Mouse (Mus musculus) liver, embryonic 16.5 days (tissue): ENCODE measurements around the gene Gm49325. TPM values are rescaled to one million over a fixed set of nuclear protein-coding genes. Genes with fewer than 3 reads are reported as not detected.
"Not testable (repeated sequence)": the region's sequence is repeated elsewhere in the genome, so short reads cannot be mapped to it uniquely, and the experiment has no call there.

Experiments
- ATAC-seq: fragments of 200-750 bp; cut with Nextera tagmentation; 2 replicates; pipeline ENCODE4 v1.8.0; 2017; ENCODE audit warnings: low read depth, mild to moderate bottlenecking, moderate number of reproducible peaks, moderate library complexity
- H3K27ac ChIP-seq: fragments of 300-500 bp; sonication (generic); 2 replicates; pipeline ENCODE4 v1.5.1; 2014; ENCODE audit warnings: mild to moderate bottlenecking, low read length
- H3K27me3 ChIP-seq: fragments of 300-500 bp; sonication (generic); 2 replicates; pipeline ENCODE4 v1.6.1; 2014; ENCODE audit warnings: low read depth, low read length, mixed read lengths; ENCODE audit not compliant: control insufficient read depth, insufficient read depth
- H3K36me3 ChIP-seq: fragments of 300-500 bp; sonication (generic); 2 replicates; pipeline ENCODE4 v1.6.1; 2014; ENCODE audit warnings: mild to moderate bottlenecking; ENCODE audit not compliant: control insufficient read depth, insufficient read depth
- H3K4me1 ChIP-seq: fragments of 300-500 bp; sonication (generic); 2 replicates; pipeline ENCODE4 v1.6.1; 2014; ENCODE audit warnings: low read depth, low read length, mixed read lengths; ENCODE audit not compliant: control insufficient read depth
- H3K4me2 ChIP-seq: fragments of 300-500 bp; sonication (generic); 2 replicates; pipeline ENCODE4 v1.6.1; 2014; ENCODE audit warnings: low read depth, low read length, mixed read lengths
- H3K4me3 ChIP-seq: fragments of 300-500 bp; sonication (generic); 2 replicates; pipeline ENCODE4 v1.5.1; 2014; ENCODE audit warnings: low read depth, mild to moderate bottlenecking, low read length
- H3K9ac ChIP-seq: fragments of 300-500 bp; sonication (generic); 2 replicates; pipeline ENCODE4 v1.6.1; 2014; ENCODE audit warnings: low read depth, low read length
- H3K9me3 ChIP-seq: fragments of 300-500 bp; sonication (generic); replicated peaks from 2 replicates; pipeline ENCODE4 v1.6.1; 2016; ENCODE audit warnings: low read length; ENCODE audit not compliant: control insufficient read depth
- WGBS: fragments of 180-500 bp; shearing (Covaris S2); extraction: QIAGEN DNeasy Blood & Tissue Kit; methylation state at CpG from one replicate; pipeline ENCODE4 v1.1.7; 2014; ENCODE audit not compliant: insufficient replicate concordance; 5-methylcytosine and 5-hydroxymethylcytosine counted together
- polyA plus RNA-seq: library from polyadenylated mRNA; unstranded; fragments of >200 nt; fragmentation: Nextera tagmentation; extraction: Ambion mirVana; gene quantifications from 2 replicates; pipeline ENCODE4 v1.2.1, GENCODE M21; 2015

The Gm49325 gene
- polyA plus RNA-seq, 1 experiment from 2014 or later, result not detected

- no peak overlapping the region for H3K4me3 ChIP-seq
- no peak overlapping the region for H3K27ac ChIP-seq
- peaks cover 3% of the 10 kb centered on the region; the same call in 1 of the 2 replicates for H3K4me1 ChIP-seq
- H3K36me3 ChIP-seq, result no peaks in the 10 kb centered on the region
- peak; percentile 86 for ATAC-seq
- 6% methylated on average over 4 of the region's 4 CpGs for WGBS
- H3K4me2 ChIP-seq, result no peak overlapping the region
- H3K9ac ChIP-seq, result no peak overlapping the region
- peaks cover 9% of the 10 kb centered on the region for H3K27me3 ChIP-seq
- no peaks in the 10 kb centered on the region for H3K9me3 ChIP-seq
These were observed 65.5 kb downstream of the Gm49325 start for GRCm38 (mm10) chr10:77671519-77671918.

GRCm38 (mm10) chr10:77673765-77674164, 67.8 kb downstream of the Gm49325 start:
- Histone ChIP-seq H3K4me3 (no peak overlapping the region), H3K4me1 (peaks cover 3% of the 10 kb centered on the region; the same call in 1 of the 2 replicates), H3K4me2 (no peak overlapping the region), H3K27ac (no peak overlapping the region), H3K9ac (no peak overlapping the region), H3K36me3 (no peaks in the 10 kb centered on the region), H3K27me3 (peaks cover 31% of the 10 kb centered on the region), H3K9me3 (no peaks in the 10 kb centered on the region)
- 54% methylated on average over 13 of the region's 13 CpGs for WGBS
- no peak for ATAC-seq

GRCm38 (mm10) chr10:77677562-77677961, 71.6 kb downstream of the Gm49325 start:
- Histone ChIP-seq H3K4me2 (no peak overlapping the region), H3K27me3 (peaks cover 42% of the 10 kb centered on the region), H3K36me3 (no peaks in the 10 kb centered on the region), H3K4me1 (no peaks in the 10 kb centered on the region), H3K9me3 (no peaks in the 10 kb centered on the region), H3K27ac (no peak overlapping the region), H3K9ac (no peak overlapping the region), H3K4me3 (no peak overlapping the region)
- 2% methylated on average over 35 of the region's 35 CpGs for WGBS
- no peak for ATAC-seq

GRCm38 (mm10) chr10:77682994-77683393, 77.0 kb downstream of the Gm49325 start:
- H3K27ac ChIP-seq, result no peak overlapping the region
- no peak overlapping the region for H3K4me2 ChIP-seq
- peaks cover 53% of the 10 kb centered on the region for H3K27me3 ChIP-seq
- WGBS, result 57% methylated on average over 7 of the region's 7 CpGs
- no peaks in the 10 kb centered on the region for H3K9me3 ChIP-seq
- H3K9ac ChIP-seq, result no peak overlapping the region
- H3K36me3 ChIP-seq, result no peaks in the 10 kb centered on the region
- H3K4me1 ChIP-seq, result no peaks in the 10 kb centered on the region
- H3K4me3 ChIP-seq, result no peak overlapping the region
- no peak for ATAC-seq

GRCm38 (mm10) chr10:77684181-77684580, 78.2 kb downstream of the Gm49325 start:
- H3K9ac ChIP-seq, result no peak overlapping the region
- no peaks in the 10 kb centered on the region for H3K9me3 ChIP-seq
- ATAC-seq, result no peak
- no peaks in the 10 kb centered on the region for H3K4me1 ChIP-seq
- H3K4me2 ChIP-seq, result no peak overlapping the region
- no peak overlapping the region for H3K4me3 ChIP-seq
- 31% methylated on average over 8 of the region's 8 CpGs for WGBS
- peaks cover 48% of the 10 kb centered on the region for H3K27me3 ChIP-seq
- H3K36me3 ChIP-seq, result no peaks in the 10 kb centered on the region
- no peak overlapping the region for H3K27ac ChIP-seq

- no peak for ATAC-seq
- no peaks in the 10 kb centered on the region for H3K9me3 ChIP-seq
- H3K4me1 ChIP-seq, result no peaks in the 10 kb centered on the region
- H3K4me3 ChIP-seq, result no peak within 1 kb of the TSS
- no peak within 1 kb of the TSS for H3K9ac ChIP-seq
- H3K4me2 ChIP-seq, result no peak within 1 kb of the TSS
- peaks cover 42% of the 10 kb centered on the region for H3K27me3 ChIP-seq
- H3K36me3 ChIP-seq, result no peaks in the 10 kb centered on the region
- no peak within 1 kb of the TSS for H3K27ac ChIP-seq
- 5% methylated on average over 22 of the region's 22 CpGs for WGBS
These were observed 80.1 kb downstream of the Gm49325 start, which contains the start of gene Tspear for GRCm38 (mm10) chr10:77685895-77686664. TSS of gene Tspear (plus strand) at chr10:77686569.

- Histone ChIP-seq H3K9me3 (no peaks in the 10 kb centered on the region), H3K27ac (no peak overlapping the region), H3K4me2 (no peak overlapping the region), H3K36me3 (no peaks in the 10 kb centered on the region), H3K27me3 (peaks cover 42% of the 10 kb centered on the region), H3K9ac (no peak overlapping the region), H3K4me1 (no peaks in the 10 kb centered on the region), H3K4me3 (no peak overlapping the region)
- ATAC-seq, result no peak
- 19% methylated on average over 10 of the region's 10 CpGs for WGBS
These were observed 81.0 kb downstream of the Gm49325 start for GRCm38 (mm10) chr10:77687021-77687420.

GRCm38 (mm10) chr10:77690356-77690807, 84.4 kb downstream of the Gm49325 start, which contains the start of gene Gm19402:
TSS of gene Gm19402 (minus strand) at chr10:77690757.
- not testable (repeated sequence) for H3K4me3 ChIP-seq, H3K9me3 ChIP-seq, H3K36me3 ChIP-seq, H3K4me2 ChIP-seq, ATAC-seq, H3K9ac ChIP-seq, H3K27ac ChIP-seq, H3K4me1 ChIP-seq
- H3K27me3 ChIP-seq, result peaks cover 31% of the 10 kb centered on the region
- WGBS, result 61% methylated on average over 3 of the region's 3 CpGs
